Mouse (Mus musculus): Measurements from ENCODE around the gene Olfr340. TPM values are rescaled to one million over a fixed set of nuclear protein-coding genes. Genes with fewer than 3 reads are reported as not detected.
"Not testable (repeated sequence)": the region's sequence is repeated elsewhere in the genome, so short reads cannot be mapped to it uniquely, and the experiment has no call there.

Gene Olfr340
- not detected for total RNA-seq (2021)
- long read RNA-seq, experiment 1 = 0 reads
- long read RNA-seq, experiment 2 = 0 reads

DNA sequence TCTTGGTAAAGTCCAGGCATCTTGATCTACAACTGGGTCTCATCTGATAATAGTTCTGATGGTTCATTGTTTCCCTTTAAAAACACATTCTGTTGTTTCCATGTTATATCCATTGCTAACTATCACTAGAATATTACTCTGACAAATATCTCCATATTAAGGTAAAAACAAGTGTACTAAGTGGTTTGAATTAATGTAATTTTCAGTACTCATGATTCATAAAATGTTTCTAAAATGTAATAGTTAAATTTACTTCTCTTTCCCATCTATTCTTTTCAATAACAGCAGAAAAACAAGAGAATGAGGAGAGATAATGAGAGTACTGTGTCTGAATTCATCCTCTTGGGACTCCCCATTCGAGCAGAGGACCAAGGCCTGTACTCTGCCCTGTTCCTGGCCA is at the start of gene Olfr340:
Gene Olfr340 (plus strand): TSS at position 301 of the 400 bp plus-strand sequence.
- no peak for DNase-seq (ENCODE audit: low spot score in 2 of 2)

DNA sequence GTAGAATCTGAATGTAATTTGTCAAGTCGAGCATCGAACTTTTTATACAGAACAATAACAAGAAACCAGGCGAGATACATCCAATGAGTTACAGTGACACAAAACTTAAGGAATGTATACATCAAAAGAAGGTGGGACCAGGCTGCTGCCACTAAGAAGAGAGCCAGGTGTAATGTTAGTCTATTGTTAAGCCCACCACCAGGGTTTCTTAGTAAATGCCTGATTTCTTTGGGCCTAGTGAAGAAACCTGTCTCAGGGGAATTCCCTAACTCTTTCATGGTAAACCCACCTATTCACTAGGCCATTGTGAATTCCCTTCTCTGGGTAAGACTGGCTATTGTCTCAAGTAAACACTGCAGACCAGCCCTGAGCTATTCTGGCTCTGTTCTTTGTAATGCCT is 37.2 kb upstream of the Olfr340 start:
- not testable (repeated sequence) for DNase-seq (ENCODE audit: low spot score in 2 of 2)

DNA sequence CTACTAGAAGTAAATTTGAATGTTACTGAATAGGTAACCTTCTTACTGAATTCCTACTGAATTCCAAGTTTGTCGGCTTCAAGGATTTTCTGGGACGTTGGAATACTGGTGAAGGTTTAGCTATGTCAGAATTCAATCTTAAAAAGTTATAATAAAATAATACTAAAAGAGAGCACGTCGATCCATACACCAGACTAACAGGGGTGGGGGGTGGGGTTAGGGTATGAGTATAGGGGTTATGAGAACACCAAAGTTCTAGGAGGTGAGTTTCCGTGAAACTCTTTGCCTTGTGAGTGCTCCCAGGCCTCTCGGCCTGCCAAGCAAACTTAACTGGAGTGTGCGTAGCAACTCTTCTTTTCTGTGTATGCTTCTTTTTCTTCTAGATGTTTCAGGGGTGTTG is 36.8 kb upstream of the Olfr340 start:
- not testable (repeated sequence) for DNase-seq (ENCODE audit: low spot score in 2 of 2)

GRCm38 (mm10) chr2:36418647-36419046 is 33.7 kb upstream of the Olfr340 start, which contains the start of gene Olfr339:
TSS of gene Olfr339 (plus strand) at chr2:36418947.
- no peak for DNase-seq (ENCODE audit: low spot score in 2 of 2)

- DNase-seq (ENCODE audit: low spot score in 2 of 2) = no peak
Measured at GRCm38 (mm10) chr2:36473634-36474033, 21.2 kb downstream of the Olfr340 start.

- no peak for DNase-seq (ENCODE audit: low spot score in 2 of 2)
Measured at GRCm38 (mm10) chr2:36482368-36482767, 30.0 kb downstream of the Olfr340 start, which contains the start of gene Olfr341. TSS of gene Olfr341 (minus strand) at chr2:36482468.

Other genes with a start within 250 kb of the Olfr340 start
- gene Ptgs1, start 222.2 kb upstream of the Olfr340 start, total RNA-seq (2021) = 10 to 100 TPM; 18.0 to 22.4 TPM
- not detected for gene Olfr338, start 79.1 kb upstream of the Olfr340 start, total RNA-seq (2021)
- gene Olfr339, start 33.6 kb upstream of the Olfr340 start, total RNA-seq (2021) = not detected
- not detected for gene Olfr341, start 29.9 kb downstream of the Olfr340 start, total RNA-seq (2021)
- not detected for gene Olfr342, start 72.4 kb downstream of the Olfr340 start, total RNA-seq (2021)
- gene Olfr344, start 114.1 kb downstream of the Olfr340 start, total RNA-seq (2021) = not detected
- not detected for gene Olfr345, start 187.5 kb downstream of the Olfr340 start, total RNA-seq (2021)
- gene Olfr346, start 233.2 kb downstream of the Olfr340 start, total RNA-seq (2021) = not detected

All from left cerebral cortex, adult 18-20 months (tissue).